Mouse (Mus musculus) forebrain, embryonic 13.5 days (tissue): ENCODE measurements around the gene Ankrd23. TPM values are rescaled to one million over a fixed set of nuclear protein-coding genes. Genes with fewer than 3 reads are reported as not detected.

Experiments used
- ATAC-seq: fragments of 200-750 bp; cut with Nextera tagmentation; 2 replicates; pipeline ENCODE4 v1.8.0; 2017
- H3K27ac ChIP-seq: fragments of 300-500 bp; sonication (generic); 2 replicates; pipeline ENCODE4 v1.5.1; 2015; ENCODE audit warnings: inconsistent platforms, mild to moderate bottlenecking, moderate library complexity
- H3K27me3 ChIP-seq: fragments of 300-500 bp; sonication (generic); 2 replicates; pipeline ENCODE4 v1.6.1; 2015; ENCODE audit warnings: mild to moderate bottlenecking, inconsistent platforms
- H3K36me3 ChIP-seq: fragments of 300-500 bp; sonication (generic); 2 replicates; pipeline ENCODE4 v1.6.1; 2015; ENCODE audit warnings: mild to moderate bottlenecking, inconsistent platforms; ENCODE audit not compliant: poor library complexity, severe bottlenecking
- H3K4me1 ChIP-seq: fragments of 300-500 bp; sonication (generic); 2 replicates; pipeline ENCODE4 v1.6.1; 2015; ENCODE audit warnings: inconsistent platforms
- H3K4me2 ChIP-seq: fragments of 300-500 bp; sonication (generic); 2 replicates; pipeline ENCODE4 v1.6.1; 2015; ENCODE audit warnings: inconsistent platforms, mild to moderate bottlenecking, moderate library complexity
- H3K4me3 ChIP-seq: fragments of 300-500 bp; sonication (generic); 2 replicates; pipeline ENCODE4 v1.5.1; 2015; ENCODE audit warnings: mild to moderate bottlenecking, inconsistent platforms
- H3K9ac ChIP-seq: fragments of 300-500 bp; sonication (generic); 2 replicates; pipeline ENCODE4 v1.6.1; 2015; ENCODE audit warnings: mild to moderate bottlenecking, inconsistent platforms
- H3K9me3 ChIP-seq: fragments of 300-500 bp; sonication (generic); replicated peaks from 2 replicates; pipeline ENCODE4 v1.6.1; 2016; ENCODE audit warnings: inconsistent platforms
- WGBS: fragments of 180-500 bp; shearing (Covaris S2); methylation state at CpG from one replicate; pipeline ENCODE4 v1.1.7; 2015; 5-methylcytosine and 5-hydroxymethylcytosine counted together
- polyA plus RNA-seq: library from polyadenylated mRNA; unstranded; fragments of >200 nt; fragmentation: Nextera tagmentation; extraction: Ambion mirVana; gene quantifications from 2 replicates; pipeline ENCODE4 v1.2.1, GENCODE M21; 2015

The Ankrd23 gene
- polyA plus RNA-seq, 1 experiment from 2014 or later = 12.3 TPM

DNA sequence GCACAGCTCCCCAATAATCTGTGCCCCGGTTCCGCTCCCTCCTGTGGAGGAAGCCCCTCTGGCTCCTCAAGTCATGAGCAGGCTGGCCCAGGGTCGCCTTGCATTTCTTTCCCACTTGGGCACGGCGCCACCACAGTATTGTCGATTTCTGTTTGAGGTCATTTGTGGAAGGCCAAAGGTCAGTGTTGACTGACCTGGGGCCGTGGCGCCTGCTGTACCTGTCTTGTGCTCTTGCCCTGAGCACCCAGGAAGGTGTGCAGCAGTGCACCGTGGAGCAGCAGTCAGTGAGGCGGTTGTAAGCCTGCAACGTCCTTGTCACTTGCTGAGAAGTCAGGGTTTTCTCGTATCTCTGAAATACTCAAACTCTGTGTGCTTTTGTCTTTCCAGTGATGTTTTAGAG, 10.9 kb downstream of the Ankrd23 start:
- H3K36me3 ChIP-seq = peaks cover 64% of the 10 kb centered on the region
- WGBS = 93% methylated on average over 12 of the region's 12 CpGs

DNA sequence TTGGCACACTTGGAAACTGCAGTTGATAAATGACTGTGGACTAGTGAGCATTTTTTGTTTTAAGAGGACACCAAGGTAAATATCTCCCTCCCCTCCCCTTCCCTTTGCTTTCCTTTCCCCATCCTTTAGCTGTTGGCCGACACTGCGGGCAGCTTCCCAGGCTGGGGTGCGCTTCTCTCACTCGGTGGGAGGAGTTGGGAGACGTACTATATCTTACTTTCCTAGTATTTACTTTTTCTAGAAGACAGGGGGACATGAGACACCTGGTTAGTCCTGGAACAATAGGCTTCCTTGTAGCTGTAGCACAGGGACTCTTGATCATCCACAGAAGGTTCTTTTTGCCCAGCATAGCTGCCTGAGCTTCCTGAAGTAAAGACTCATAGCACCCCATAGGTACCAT, 12.6 kb downstream of the Ankrd23 start:
- WGBS = 85% methylated on average over 5 of the region's 5 CpGs
- Histone ChIP-seq H3K27me3 (no peaks in the 10 kb centered on the region), H3K4me2 (no peak overlapping the region), H3K9me3 (no peaks in the 10 kb centered on the region), H3K27ac (peak overlapping the region; percentile 83), H3K36me3 (peaks cover 81% of the 10 kb centered on the region), H3K4me1 (peaks cover 39% of the 10 kb centered on the region), H3K9ac (no peak overlapping the region), H3K4me3 (no peak overlapping the region)
- ATAC-seq = no peak

More for the DNA sequence above, 10.9 kb downstream of the Ankrd23 start:
- ATAC-seq = no peak
- Histone ChIP-seq H3K4me3 (no peak overlapping the region), H3K27ac (no peak overlapping the region), H3K4me1 (peaks cover 50% of the 10 kb centered on the region), H3K9me3 (no peaks in the 10 kb centered on the region), H3K9ac (no peak overlapping the region), H3K27me3 (no peaks in the 10 kb centered on the region), H3K4me2 (no peak overlapping the region)

DNA sequence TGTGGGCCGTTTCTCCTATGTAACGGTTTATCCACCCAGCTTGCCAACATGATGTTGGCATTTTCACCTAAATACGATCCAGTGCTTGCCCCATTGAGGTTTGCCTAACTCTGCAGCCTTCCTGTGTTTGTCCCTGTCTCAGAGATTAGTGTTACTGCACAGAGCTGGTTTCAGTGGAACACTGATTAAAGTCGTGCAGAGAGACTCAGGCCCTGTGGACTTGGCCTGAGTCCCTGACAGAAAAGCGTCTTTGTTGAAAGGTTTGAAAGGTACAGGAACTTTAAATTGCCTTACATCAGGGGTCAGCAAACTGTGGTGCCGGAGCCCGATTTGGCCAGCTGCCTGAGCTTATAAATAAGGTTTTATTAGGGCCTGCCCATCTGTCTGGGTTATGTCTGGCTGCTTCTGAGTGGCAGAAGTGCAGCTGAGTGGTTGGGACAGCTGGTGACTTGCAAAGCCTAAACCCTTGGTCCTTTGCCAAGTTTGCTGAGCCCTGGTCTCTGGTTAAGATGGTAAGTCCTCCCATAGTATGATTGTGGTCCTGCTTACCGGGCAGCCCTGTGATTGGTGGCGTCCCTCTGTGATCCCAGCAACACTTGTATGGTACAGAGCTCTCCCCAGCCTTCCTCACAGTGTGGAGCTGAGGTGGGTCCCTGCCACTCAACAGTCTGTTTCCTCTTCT, 13.2 kb downstream of the Ankrd23 start:
- Histone ChIP-seq H3K4me1 (peaks cover 34% of the 10 kb centered on the region), H3K4me2 (no peak overlapping the region), H3K36me3 (peaks cover 87% of the 10 kb centered on the region), H3K9me3 (no peaks in the 10 kb centered on the region), H3K9ac (no peak overlapping the region), H3K4me3 (no peak overlapping the region), H3K27ac (peak overlapping the region; percentile 83), H3K27me3 (no peaks in the 10 kb centered on the region)
- WGBS = 47% methylated on average over 9 of the region's 9 CpGs
- peak; percentile 48 for ATAC-seq

DNA sequence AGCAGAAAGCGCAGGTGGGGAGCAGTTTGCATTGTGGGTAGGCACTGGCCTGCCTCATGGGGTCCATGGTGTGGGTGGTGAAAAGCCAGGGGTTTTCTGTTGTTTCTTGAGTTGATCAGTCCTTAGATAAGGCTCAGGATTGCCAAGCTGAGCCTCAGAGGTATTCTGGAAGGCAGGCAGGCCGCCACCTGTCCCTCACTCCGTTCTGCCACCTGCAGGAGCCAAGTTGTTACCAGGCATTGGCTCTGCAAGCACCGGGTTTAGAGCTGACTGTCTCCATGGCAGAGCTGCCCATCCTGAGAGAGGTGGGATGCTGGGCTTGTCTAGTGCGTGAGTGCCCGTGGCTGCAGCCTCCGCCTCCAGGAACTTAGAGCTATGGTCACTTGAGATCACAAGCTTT, 14.5 kb downstream of the Ankrd23 start:
- Histone ChIP-seq H3K4me1 (peaks cover 28% of the 10 kb centered on the region), H3K27ac (no peak overlapping the region), H3K9ac (no peak overlapping the region), H3K9me3 (no peaks in the 10 kb centered on the region), H3K27me3 (no peaks in the 10 kb centered on the region), H3K4me2 (no peak overlapping the region), H3K4me3 (no peak overlapping the region), H3K36me3 (peaks cover 99% of the 10 kb centered on the region)
- WGBS = 95% methylated on average over 7 of the region's 7 CpGs
- ATAC-seq = no peak

DNA sequence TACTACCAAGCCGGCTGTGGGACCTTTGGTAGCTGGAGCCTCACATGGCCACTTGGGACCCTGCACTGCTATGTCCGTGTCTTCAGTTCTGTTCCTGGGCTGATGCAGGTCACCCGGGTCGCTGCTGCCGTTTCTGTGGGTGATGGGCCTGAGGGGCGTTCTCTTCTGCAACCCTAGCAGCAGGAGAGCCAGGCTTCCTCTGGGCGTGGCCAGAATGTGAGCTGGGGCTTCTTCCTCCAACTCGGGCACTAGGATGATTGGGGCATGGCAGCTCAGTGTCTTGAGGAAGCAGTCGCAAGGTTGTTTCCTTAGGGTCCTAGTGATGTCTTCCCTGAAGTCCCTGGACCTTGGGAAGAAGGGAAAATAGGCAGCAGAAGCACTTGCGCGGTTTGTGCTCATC, 17.1 kb downstream of the Ankrd23 start:
- H3K4me2 ChIP-seq = no peak overlapping the region
- H3K9ac ChIP-seq = no peak overlapping the region
- ATAC-seq = no peak
- no peaks in the 10 kb centered on the region for H3K27me3 ChIP-seq
- no peaks in the 10 kb centered on the region for H3K9me3 ChIP-seq
- WGBS = 92% methylated on average over 11 of the region's 11 CpGs
- H3K4me3 ChIP-seq = no peak overlapping the region
- H3K27ac ChIP-seq = no peak overlapping the region
- H3K4me1 ChIP-seq = peaks cover 41% of the 10 kb centered on the region
- H3K36me3 ChIP-seq = peaks cover 84% of the 10 kb centered on the region

DNA sequence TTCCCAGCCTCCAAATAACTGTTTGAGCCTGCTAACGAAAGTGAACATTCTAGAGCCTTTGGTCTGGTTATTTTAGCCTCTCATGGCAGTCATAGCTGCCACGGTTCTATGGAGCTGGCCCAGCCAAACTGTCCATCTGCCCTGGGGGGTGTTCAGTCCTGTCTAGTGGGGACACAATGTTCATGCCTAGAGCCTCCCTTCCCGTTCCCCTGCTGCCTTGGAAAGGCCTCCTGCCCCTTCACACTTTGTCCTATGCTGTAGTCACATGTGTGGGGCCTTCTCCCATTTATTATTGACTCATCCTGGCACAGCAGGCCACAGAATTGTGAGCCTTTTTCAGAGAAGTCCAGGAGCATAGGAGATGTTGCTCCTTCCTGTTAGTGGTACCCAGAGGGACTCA, 18.4 kb downstream of the Ankrd23 start:
- Histone ChIP-seq H3K9me3 (no peaks in the 10 kb centered on the region), H3K27ac (no peak overlapping the region), H3K36me3 (peaks cover 70% of the 10 kb centered on the region), H3K27me3 (no peaks in the 10 kb centered on the region), H3K9ac (no peak overlapping the region), H3K4me3 (no peak overlapping the region), H3K4me1 (peaks cover 48% of the 10 kb centered on the region), H3K4me2 (no peak overlapping the region)
- 89% methylated on average over 3 of the region's 3 CpGs for WGBS
- no peak for ATAC-seq

DNA sequence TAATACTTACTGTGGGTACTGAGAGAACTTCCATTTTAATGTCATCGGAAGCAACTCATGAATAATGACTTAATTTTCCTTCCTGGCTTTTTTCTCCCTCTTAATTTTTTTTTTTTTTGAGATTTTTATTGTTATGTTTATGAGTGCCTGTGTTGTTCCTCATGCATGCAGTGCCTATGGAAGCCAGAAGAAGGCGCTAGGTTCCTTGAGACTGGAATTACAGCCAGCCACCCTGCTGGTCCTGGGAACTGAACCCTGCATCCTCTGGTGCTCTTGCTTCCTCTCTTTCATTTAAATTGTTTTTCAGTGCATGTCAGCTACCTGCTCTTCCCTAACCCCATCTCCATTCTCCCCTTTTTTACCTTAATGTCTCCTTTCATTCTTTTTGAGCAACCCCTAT, 23.0 kb downstream of the Ankrd23 start:
- H3K4me3 ChIP-seq = peak overlapping the region; percentile 96
- H3K9ac ChIP-seq = peak overlapping the region; percentile 91; the same call in 1 of the 2 replicates
- H3K36me3 ChIP-seq = peaks cover 26% of the 10 kb centered on the region
- H3K9me3 ChIP-seq = no peaks in the 10 kb centered on the region
- H3K4me2 ChIP-seq = peak overlapping the region; percentile 94
- H3K4me1 ChIP-seq = peaks cover 44% of the 10 kb centered on the region
- no peak for ATAC-seq
- WGBS = 28% methylated on average over 2 of the region's 2 CpGs
- no peaks in the 10 kb centered on the region for H3K27me3 ChIP-seq
- H3K27ac ChIP-seq = peak overlapping the region; percentile 46

DNA sequence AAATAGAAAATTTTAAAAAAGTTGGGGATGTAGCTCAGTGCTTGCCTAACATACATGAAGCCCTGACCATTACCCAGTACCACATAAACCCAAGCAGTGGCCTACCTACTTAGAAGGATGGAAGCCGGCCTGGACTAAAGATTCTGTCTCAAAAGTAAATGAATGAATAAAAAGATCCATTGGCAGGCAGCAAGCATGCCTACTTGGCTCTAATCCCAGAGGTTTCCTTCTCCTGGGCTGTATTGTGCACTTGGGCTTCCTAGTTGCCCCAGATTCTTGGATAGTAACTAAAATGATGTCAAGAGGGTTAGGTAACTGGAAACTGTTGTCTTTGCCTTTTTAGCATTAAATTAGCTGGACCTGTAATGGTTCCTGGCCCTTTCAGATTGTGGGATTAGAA, 23.4 kb downstream of the Ankrd23 start:
- Histone ChIP-seq H3K9me3 (no peaks in the 10 kb centered on the region), H3K36me3 (peaks cover 22% of the 10 kb centered on the region), H3K4me1 (peaks cover 44% of the 10 kb centered on the region), H3K27me3 (no peaks in the 10 kb centered on the region), H3K4me2 (peak overlapping the region; percentile 94), H3K27ac (peak overlapping the region; percentile 99), H3K4me3 (peak overlapping the region; percentile 96), H3K9ac (peak overlapping the region; percentile 91)
- no peak for ATAC-seq
- 4% methylated on average over 1 of the region's 1 CpGs for WGBS

DNA sequence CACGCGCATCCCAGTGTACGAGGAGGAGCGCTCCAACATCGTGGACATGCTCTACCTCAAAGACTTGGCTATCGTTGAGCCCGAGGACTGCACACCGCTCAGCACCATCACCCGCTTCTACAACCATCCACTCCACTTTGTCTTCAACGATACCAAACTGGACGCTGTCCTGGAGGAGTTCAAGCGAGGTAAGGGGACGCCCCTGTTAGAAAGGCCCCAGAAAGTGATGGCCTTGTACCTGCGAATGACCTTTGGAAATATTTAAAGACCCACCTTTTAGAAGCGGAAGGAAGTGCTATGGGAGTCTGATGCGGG, 23.8 kb downstream of the Ankrd23 start:
- H3K4me3 ChIP-seq = peak overlapping the region; percentile 96
- peak overlapping the region; percentile 94 for H3K4me2 ChIP-seq
- peaks cover 18% of the 10 kb centered on the region for H3K36me3 ChIP-seq
- WGBS = 1% methylated on average over 16 of the region's 16 CpGs
- no peaks in the 10 kb centered on the region for H3K27me3 ChIP-seq
- H3K9me3 ChIP-seq = no peaks in the 10 kb centered on the region
- peak overlapping the region; percentile 91 for H3K9ac ChIP-seq
- H3K4me1 ChIP-seq = peaks cover 43% of the 10 kb centered on the region
- peak overlapping the region; percentile 99 for H3K27ac ChIP-seq
- ATAC-seq = no peak

DNA sequence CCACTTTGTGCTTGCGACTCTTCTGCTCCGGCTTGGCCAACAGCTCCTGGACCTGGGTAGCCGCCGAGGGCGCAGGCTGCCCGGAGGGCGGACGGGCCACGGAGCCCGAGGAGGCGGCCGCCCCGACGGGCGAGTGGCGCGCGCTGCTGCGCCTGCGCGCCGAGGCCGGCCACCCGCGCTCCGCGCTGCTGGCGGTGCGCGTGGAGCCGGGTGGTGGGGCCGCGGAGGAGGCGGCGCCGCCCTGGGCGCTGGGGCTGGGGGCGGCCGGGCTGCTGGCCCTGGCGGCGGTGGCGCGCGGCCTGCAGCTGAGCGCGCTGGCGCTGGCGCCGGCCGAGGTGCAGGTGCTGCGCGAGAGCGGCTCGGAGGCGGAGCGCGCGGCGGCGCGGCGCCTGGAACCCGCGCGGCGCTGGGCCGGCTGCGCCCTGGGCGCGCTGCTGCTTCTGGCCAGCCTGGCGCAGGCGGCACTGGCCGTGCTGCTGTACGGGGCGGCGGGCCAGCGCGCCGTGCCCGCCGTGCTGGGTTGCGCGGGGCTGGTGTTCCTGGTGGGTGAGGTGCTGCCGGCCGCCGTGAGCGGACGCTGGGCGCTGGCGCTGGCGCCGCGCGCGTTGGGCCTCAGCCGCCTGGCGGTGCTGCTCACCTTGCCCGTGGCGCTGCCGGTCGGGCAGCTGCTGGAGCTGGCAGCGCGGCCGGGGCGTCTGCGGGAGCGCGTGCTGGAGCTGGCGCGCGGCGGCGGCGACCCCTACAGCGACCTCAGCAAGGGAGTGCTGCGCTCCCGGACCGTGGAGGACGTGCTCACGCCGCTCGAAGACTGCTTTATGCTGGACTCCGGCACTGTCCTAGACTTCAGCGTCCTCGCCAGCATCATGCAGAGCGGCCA, 24.4 kb downstream of the Ankrd23 start:
- WGBS = under 1% methylated on average over 81 of the region's 126 CpGs
- ATAC-seq = peak; percentile 68

DNA sequence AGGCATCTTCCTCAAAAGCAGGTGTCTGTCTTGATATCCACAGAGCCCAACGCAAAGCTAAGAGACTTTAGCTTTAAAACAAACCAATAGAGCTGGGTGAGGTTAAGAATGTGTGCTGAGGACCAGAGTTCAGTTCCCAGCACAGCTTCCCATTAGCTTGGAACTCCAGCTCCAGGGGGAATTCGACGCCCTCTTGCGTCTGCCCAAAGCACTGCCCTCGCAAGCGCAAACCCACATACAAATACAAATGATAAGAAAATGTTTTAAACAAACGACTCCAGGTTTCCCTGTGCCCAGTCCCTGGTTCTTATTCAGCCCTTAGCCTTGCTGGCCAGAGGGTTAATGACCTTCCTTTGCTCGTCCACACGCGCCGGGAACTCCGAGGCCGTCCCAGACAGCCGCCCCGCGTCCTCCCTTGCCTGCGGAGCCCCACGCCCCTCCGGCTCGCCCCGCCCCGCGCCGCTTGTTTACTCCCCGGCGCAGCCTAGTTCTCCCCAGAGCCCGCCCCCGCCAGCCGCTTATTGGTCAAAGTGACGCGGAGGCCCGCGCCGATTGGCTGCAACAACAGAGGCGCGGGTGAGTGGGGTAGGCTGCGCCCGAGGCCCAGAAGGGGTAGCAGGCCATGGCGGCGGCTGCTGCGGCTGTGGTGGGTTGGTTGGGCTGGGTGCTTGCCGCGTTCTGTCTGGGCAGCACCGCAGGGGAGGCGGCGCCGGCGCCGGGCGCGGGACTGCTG, 25.2 kb downstream of the Ankrd23 start, which contains the start of gene Cnnm3:
Gene Cnnm3, plus strand, starts transcription at position 579 of the 733 bp plus-strand sequence.
- under 1% methylated on average over 51 of the region's 51 CpGs for WGBS
- Histone ChIP-seq H3K9me3 (no peaks in the 10 kb centered on the region), H3K27me3 (no peaks in the 10 kb centered on the region), H3K4me2 (peak within 1 kb of the TSS; percentile 94), H3K36me3 (peaks cover 16% of the 10 kb centered on the region), H3K27ac (peak within 1 kb of the TSS; percentile 99), H3K9ac (peak within 1 kb of the TSS; percentile 91), H3K4me1 (peaks cover 35% of the 10 kb centered on the region), H3K4me3 (peak within 1 kb of the TSS; percentile 96)
- peak; percentile 99 for ATAC-seq

More for the DNA sequence above, 24.4 kb downstream of the Ankrd23 start:
- H3K4me1 ChIP-seq = peaks cover 37% of the 10 kb centered on the region
- peak overlapping the region; percentile 96 for H3K4me3 ChIP-seq
- no peaks in the 10 kb centered on the region for H3K9me3 ChIP-seq
- H3K4me2 ChIP-seq = peak overlapping the region; percentile 94
- peaks cover 18% of the 10 kb centered on the region for H3K36me3 ChIP-seq
- H3K27ac ChIP-seq = peak overlapping the region; percentile 99
- no peaks in the 10 kb centered on the region for H3K27me3 ChIP-seq
- peak overlapping the region; percentile 91 for H3K9ac ChIP-seq

DNA sequence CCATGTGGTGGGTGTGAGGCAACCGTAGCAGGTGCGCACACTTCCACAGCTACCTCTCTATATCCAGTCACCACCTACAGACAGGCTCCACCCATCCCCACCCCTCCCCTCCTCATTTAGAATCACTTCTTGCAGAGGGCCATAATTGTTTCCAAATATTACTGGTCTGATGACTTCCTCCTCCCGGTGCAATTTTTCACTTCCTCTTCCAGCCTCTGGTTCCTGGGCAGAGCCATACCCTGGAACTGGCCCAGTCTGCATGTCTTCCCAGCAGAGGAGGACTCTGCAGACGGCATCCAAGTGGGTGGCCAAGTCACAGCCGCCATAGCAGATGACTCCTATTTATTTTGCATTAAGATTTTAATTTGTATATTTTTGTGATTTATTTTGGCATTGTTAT, 28.4 kb downstream of the Ankrd23 start:
- no peak for ATAC-seq
- no peak overlapping the region for H3K4me2 ChIP-seq
- H3K4me3 ChIP-seq = no peak overlapping the region
- no peaks in the 10 kb centered on the region for H3K9me3 ChIP-seq
- H3K27ac ChIP-seq = no peak overlapping the region
- H3K4me1 ChIP-seq = peaks cover 5% of the 10 kb centered on the region
- peaks cover 24% of the 10 kb centered on the region for H3K36me3 ChIP-seq
- no peaks in the 10 kb centered on the region for H3K27me3 ChIP-seq
- WGBS = 93% methylated on average over 5 of the region's 5 CpGs
- no peak overlapping the region for H3K9ac ChIP-seq
